Mouse (Mus musculus): Measurements from ENCODE around the gene Phldb1.

DNA sequence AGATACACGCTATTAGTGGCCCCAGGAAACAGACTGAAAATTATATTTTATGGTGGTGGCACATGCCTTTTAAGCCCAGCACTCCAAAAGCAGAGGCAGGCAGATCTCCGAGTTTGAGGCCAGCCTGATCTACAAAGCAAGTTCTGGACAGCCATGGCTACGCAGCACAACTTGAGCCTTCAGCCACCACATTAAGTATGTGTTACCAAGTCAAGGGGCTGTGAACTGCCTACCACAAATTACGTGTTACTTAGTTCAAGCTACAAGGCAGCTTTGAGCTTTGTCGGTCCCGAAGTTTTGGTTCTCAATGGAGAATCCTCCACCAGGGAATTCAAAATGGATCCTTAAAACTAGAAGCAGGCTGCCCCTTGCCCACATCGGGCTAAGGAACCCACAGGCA, 91.9 kb downstream of the Phldb1 start:
- TF ChIP-seq CTCF (IDR thresholded peaks at IDR 0.05; ENCODE audit: control insufficient read depth, insufficient read depth, insufficient replicate concordance, low read depth, low read length): no peak
- no peak for TF ChIP-seq POLR2A (IDR thresholded peaks at IDR 0.05; ENCODE audit: control insufficient read depth, low read depth, low read length)

Data from testis, adult 2 months (tissue).